Mouse (Mus musculus): ENCODE measurements around the gene Nrip1.

Nrip1 gene

DNA sequence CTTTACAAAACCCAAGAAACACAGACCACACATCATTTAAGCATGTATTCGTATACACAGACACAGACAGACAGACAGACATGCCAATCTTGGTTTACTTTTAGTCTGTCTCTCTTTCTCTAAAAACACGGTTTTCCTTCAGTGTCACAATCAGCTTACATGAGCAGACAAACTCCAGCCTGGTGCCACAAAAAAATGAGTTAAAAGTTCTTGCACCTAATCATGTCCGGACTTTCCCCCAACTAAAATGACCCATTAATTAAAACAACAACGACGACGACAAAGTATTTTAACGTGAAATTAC lies 2.1 kb downstream of the Nrip1 start:
- no peak for DNase-seq

DNA sequence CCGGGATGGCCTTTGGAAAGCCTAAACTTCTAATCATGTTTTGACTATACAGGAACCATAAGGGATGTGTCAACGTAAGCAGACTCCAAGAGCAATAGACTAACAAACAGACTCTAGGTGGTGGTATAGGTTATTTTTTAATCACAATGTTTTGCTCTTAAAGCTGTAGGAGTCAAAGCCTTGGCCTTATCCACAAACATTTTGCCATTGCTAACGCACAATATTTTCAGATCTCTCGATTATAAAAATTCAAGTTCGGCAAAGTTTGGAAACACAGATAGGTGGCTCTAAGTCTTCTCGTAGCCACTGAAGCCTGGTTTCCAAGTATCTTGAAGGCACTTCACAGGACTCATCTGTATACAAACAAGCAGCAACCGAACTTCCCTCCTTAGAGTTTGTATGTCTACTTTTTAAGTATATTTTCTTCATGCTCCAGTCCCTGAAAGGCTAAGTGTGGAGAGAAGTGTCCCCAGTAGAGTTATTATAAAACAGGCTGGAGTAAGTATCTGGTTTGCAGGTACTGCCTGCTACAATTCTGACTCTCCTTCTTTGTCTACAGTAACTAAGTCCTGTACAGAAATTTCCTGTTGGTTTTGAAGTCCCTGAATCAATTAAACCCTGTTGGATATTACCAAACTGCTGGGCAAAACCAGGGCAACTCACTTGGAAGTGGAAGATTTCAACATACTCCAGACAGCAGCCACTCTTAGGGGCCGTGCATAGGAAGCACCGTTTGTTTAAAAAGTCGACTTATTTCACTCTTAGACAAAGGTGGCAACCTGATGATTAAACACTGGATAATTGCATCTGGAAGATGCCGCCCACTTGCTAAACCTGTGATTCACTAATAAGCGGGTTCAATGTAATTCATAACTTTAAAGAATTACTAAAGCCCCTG lies 2.7 kb downstream of the Nrip1 start:
- peak; percentile 21 for DNase-seq

DNA sequence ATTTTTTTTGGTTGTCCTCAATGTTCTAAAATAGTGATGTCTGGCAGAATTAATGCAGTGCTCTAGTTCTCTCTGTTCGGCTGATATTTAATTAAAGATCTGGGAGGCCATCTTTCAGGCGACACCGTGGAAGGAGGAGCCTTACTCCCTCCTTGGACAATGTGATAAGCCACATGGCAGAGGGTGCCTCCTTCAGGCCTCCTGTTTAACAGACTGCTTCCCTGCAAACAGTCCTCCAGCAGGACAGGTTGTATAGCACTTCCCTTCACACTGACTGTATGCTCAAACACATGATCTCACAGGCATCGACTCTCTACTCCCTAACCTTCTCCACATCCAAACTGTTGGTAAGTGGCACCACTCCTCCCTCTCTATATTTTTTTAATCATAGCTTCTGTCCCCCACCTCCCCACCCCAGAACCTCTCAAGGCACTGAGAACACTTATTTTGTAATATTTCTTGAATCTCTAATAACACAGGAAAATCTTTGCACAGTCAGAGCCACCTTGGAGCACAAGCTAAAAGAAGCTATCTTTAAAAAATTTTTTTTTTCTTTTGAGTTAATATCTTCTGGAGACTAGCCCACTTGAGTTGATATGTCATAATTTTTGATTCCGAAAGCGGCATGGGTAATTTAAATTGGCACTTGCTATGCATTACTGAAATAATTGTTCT lies 3.4 kb downstream of the Nrip1 start:
- DNase-seq, result peak; percentile 76

DNA sequence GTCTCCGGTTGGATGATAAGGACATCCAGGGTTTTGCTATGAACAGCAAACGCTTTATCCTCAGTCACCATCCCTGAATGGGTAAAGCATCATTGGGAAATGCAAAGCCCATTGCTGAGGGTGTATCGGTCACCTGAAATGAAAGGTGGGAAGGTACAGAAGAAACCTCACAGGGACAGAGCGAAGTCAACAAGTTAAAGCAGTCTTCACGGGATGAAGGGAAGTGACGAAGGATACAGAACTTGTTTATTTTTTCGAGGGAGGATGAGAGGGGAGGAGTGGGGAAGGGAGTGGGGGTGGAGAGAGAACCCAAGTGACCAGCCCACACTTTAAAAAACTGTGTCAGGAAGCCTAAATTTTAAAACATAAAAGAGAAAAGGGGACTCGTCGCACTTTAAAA lies 4.4 kb downstream of the Nrip1 start:
- peak; percentile 9 for DNase-seq

DNA sequence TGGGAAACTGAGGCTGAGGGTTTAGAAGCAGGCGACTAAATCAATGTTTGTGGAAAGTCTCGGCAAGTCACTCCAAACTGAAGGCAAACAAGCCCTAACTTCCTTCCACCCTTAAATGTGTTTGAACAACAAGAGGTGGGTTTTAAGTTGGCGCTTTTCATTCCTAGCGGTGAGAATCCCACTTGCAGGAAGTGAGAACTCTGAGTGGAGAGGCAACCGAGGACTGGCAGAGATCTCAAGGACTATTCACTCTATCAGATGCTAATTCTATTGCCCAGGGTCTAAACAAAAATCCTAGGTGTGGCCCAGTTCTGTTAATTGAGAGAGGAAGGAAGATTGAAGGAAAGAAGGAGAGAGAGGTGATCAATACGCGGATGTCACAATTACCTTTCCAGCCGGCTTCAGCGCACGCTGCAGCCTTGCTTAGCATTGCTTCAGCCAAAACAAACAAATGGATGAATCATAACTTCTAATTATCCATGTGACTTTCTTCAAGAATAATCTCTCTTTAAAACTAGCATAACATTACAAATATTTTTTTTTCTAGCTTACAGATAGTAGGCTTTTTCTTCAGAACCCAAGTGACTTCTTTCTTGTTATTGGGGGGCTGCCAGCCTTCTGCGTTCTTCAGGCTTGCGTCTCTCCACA lies 6.2 kb downstream of the Nrip1 start:
- DNase-seq, result peak; percentile 6

DNA sequence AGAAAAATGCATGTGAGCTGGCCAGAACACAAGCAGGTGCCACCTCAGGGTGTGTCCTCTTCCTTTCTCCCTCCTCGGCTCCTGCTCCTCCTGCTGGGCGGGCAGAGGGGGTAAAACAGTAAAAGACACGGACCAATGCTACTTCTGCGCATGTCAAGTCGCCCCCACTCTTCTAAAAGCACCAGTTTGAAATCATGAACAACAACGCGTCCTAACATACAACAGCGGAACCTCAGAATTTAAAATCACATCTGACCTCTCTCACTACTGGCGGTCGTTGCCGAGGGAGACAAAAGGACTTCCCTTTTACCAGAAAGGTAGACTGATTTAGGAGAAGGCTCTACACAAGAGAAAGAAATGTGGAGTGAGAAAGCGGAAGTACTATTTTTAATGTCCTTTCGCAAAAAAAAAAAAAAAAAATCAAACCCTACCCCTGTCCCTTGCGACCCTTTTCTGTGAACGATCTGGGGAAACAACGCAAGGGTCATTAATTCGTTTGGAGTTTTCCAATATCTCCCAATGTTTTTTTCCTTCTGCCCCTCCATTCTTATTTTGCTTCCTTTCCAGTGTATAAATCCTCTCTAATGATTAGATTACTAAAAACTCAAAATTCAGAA lies 7.7 kb downstream of the Nrip1 start:
- no peak for DNase-seq

DNA sequence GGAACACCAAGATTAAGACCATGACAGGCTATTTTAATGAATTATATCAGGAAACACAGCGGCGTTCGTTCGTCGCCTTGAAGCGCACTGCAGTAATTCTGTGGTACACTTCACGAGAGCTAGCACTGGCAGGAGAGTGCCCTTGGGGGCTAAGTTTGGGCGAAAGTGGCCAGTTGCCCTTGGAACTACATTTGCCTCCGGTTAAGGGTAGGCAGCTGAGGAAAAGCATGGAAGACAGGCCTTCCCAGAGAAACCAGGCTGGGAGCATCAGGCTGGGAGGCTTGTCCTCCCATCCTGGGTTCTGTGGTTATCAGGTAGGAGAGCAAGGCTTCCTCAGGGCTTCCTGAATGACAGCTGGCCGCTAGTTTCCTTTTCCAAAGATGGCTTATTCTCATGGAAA lies 8.4 kb downstream of the Nrip1 start:
- peak; percentile 38 for DNase-seq

DNA sequence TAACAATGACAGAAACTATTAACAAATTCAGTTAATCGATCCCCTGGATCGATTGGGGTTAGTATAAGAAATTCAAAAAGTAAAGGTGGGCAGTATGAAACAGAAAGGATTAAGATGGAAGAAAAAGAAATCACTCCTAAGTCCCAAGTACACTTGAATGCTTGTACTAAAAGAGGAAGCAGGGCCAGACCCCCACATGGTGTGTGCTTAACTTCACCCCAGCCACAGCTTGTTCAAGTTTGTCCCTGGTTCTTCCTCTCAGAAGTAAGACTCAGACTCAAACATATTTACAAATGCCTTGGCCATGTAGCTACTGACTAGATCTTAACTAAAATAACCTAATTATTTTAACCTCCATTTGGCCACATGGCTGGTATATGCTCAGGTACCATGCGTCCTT lies 10.0 kb downstream of the Nrip1 start:
- DNase-seq, result no peak

DNA sequence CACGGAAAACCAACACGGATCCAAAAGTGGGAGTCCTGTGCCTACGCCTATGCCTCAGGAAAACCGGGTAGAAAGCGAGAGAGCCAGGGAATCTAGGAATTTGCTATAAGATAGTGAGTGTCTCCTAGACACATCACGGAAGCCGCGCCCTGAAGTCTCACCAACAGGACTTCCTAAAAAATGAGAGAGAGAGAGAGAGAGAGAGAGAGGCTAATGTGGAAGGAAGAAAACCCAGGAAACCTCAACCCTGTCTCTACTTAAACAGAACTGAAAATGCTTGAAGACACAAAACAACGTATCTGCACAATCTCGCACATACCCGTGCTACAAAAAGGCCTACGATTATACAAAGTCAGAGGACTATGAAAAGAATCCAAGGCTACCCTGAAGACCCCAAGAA lies 10.6 kb downstream of the Nrip1 start:
- DNase-seq, result no peak

DNA sequence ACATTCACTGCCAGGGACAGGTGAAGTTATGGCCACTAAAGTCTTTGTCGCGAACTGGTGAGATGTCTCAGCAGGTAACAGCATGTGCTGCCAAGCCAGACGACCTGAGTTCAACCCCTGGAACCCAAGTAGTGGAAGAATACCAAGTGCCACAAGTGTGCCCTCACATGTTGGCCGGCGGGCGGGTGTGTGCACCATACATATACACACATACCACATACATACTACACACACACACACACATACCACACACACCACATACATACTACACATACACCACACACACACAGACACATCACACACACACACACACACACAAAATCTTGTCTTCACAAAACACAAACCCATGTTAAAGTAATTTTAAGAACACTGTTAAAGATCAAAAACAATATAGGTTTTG lies 13.2 kb downstream of the Nrip1 start:
- no peak for DNase-seq

DNA sequence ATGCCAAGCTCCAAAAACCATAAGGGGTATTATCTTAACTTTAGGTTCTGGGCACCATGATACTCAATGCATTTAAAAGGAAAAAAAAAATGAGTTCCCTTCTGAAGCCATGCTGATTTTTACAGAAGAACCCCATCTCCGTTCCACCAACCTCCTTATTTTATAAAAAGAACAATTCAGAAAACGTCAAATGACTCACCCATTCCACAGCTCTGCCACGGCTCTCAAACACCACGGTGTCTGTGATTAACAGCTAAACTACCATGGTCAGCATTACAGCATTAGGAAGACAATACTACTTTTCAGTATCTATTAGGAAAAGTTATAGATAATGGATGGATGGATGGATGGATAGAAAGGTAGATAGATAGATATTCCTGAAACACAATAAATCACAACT lies 14.9 kb downstream of the Nrip1 start:
- no peak for DNase-seq

DNA sequence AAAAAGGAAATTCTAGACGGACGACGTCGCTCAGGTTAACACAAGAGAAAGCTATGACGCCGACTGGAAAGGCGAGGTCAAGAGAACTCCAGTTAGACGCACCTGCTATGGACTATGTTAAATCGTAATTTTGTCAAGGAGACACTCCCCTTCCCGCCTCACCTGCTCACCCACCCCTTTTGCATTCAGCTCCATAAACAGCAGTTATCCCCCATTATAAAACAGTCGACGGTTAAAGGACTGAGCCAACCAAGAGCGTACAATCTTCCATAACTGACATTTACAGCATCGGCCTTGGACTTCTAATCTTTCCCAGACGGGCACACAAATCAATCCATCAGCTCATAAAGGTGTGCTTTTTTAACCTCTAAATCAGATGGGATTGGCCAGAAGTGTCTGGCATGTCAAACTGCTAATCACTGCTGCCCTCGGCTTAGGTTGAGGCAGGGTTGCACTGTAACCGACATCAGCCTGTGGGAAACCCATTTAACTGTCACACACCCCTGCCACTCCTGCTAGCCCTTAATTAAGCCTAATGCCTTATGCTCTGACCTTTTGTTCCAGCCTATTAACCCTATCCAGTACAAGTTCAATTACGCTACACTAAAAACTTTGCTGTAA lies 15.4 kb downstream of the Nrip1 start:
- no peak for DNase-seq

DNA sequence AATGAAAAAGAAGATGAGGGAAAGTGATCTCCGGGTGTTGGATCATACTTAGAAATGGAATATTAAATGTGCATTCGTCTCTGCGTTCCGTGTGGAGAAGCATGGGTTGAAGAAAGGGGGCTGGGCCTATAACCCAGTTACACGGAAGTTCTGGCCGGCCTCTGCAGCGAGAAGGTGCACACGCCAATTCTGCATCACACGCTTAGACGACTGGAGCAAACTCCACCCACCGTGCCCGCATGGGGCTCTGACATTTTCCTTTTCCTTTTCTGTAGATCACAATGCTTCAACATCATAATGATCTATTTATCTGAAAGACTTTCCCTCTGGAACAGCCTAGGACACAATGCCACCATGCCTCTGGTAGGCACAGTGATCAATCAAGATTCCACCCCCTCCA lies 16.5 kb downstream of the Nrip1 start:
- no peak for DNase-seq

DNA sequence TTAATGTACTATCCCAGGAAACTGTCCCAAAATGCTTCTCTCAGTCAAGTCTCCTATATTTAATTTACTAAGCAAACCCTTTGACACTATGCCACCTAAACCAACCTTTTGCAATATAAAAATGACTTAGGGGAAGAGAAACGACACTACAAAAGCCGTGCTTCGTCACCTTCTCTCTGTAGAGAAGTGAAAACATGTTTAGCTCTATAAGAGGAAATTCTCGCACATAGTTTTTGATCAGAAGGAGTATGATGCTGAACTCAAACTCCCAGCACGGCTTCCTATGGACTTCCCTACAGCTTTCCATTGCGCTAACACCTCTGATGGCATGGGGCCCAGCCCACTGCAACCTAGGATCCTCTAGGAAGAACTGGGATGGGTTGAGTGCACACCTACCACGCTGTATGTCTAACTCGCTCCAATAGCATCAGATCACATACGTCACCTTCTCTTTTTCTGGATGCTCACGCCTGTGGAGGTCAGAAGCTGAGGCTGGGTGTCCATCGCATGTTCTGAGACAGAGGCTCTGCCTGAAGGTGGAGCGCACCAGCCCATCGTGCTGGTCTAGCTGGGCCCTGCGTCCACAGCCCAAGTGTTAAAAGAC lies 17.6 kb downstream of the Nrip1 start:
- no peak for DNase-seq

DNA sequence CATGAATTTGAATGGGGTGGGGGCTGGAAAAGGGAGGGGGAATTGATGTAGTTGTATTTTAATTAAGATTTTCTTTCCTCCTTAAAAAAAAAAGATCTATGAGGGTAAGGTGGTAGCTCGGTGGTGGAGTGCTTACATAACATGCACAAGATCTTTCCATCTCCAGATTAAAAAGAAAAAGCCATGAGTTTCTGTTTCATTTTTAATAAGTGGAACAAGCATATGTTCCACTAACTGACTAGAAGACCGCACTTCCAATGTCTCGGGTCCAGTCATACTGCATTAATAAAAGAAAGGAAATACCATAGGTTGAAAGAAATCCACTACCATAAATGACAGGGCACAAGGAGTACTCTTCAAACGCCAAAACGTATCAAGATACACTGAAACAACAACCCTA lies 18.4 kb downstream of the Nrip1 start:
- DNase-seq, result no peak

DNA sequence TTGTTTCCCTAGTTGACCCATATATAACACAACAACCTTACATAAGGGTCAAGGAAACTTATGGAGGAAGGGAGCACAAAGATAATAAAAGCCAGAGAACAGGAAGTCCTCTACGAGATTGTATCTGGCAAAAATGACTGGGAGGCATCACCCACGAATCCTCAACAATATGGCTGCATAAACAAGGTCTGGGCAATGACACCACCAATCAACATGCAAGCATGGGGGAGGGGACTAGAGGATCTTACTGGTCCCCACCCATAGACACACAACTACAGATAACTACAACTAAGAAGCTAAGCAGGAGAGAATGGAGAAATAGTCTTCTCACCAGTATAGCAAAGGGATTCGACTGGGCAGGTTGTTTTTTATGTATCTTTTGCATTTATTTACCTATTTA lies 18.8 kb downstream of the Nrip1 start:
- DNase-seq, result no peak

DNA sequence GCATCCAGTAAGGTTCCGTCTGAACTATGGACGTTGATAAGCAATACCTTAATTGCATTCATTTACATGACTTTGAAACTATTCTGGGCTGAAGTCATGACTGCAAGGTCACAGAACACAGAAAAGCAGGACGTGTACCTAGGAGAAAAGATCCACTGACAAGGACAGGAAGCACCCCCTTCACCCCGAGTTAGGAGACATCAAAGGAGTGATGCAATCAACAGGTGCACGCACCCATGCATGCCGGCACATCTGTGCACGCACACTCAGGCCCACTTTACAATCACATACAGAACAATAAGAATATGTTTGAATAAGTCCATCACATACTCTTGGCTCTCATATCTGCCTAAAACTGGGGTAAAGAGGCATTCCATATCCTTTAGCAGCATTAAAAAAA lies 19.3 kb downstream of the Nrip1 start:
- DNase-seq, result no peak

DNA sequence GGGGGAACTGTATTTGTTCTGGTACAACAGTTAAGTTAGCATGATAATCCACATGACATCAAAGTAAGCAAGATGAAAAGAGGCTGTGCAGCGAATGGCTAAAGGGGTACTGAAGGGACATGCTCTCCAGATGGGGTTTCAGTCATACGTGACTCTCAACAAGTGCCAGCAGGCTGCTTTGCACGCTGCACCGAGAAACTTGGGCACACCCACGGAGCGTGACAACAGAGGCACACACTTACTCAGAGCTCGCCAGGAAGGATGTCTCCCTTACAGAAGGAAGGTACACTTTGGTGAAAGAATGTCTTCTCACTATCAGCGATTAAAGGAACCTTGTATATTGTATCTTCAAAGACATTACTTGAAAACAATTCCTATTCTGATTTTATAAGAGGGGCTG lies 22.7 kb downstream of the Nrip1 start:
- no peak for DNase-seq

DNA sequence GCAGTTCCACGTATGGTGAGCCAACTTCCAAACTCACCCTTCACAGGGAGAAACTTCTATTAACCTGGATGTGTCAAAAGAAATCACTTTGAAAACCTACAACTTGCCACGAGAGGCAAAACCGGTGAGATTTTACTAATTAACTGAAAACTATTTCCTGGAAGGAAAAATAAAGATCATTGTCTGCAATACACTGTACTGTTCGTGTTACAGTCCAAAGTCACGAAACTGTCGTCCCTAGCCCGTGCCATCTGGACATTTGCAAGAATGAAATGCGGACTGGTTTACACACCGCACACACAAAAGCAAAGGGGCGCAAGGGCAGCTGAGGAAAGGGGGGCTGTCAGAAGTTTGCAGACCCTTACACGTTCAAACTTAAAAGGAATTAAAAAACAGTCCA lies 24.6 kb downstream of the Nrip1 start:
- DNase-seq, result no peak

DNA sequence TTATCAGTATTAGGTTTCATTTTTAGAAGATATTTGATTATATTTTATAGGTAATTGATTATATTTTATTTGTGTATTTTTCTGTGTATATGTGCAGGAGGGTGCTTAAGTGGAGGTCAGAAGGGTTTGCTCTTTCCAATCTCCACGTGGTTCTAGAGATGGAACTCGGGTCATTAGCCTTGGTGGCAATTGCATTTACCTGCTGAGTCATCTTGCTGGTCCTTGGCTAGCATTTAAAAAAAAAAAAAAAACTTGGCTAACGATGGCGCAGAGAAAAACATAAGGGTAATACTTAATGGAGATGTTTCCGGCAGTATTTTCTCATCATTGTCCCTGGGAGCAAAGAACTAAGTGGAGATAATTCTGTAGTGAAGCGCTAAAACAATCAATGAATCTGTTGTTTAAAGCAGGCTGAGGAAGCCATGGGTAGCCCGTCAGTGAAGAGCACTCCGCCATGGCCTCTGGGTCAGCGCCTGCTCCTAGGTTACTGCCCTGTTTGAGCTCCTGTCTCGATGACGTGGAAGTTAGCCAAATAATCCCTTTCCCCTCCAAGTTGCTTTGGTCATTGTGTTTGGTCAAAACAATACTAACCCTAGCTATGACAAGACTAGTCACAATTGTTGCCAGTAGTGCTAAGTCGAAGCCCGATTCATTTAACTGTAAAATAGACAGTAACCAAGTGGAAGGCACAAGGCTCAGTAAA lies 25.8 kb downstream of the Nrip1 start:
- DNase-seq, result no peak

DNA sequence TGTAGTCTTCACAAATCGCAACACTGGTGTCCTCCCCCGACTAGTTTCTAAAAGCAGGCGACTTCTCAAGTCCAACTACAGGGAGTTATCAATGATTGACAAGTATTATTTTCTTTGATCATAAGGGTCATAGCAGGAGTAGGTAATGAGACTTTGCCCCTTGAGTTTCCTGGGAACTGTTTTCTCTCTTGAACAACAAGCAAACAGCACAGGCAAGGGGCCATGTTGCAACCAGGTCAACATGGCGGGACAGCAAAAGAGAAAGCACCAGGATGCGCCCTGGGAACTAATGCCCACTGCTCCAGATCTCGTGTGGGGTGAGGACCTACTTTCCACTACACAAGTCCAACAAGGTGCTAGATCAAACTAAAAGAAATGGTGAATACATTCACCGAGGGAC lies 27.3 kb downstream of the Nrip1 start:
- no peak for DNase-seq

DNA sequence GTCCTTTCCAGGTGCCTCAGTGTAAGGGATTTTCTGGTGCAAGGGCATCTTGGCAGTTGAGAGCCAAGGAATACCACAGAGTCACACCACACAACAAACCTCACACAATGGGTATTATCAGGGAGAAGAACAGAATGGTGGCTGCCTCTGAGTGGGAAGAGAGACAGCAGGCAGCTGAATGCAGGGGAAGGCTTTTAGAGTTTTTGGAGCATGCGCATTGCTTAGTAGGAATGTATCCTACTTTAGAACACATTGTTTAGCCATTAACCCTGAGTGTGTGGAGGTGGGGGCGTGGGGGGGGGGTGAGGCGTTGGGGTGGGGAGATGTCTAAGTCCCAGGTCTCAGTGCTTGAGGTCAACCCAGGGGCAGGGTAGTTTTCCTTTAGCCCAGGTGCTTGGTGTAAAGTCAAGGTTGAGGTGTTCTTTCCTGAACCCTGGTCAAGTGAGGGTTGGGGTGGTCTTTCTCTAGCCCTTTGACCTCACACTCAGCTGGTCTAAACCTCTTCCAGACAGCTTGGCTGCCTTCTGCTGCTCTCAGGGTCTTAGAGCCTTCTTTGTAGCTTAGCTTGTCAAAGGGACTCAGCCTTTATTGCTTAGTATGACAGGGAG lies 28.8 kb downstream of the Nrip1 start:
- no peak for DNase-seq

Measured in cerebellum, adult 9-10 months (tissue).